Mouse (Mus musculus) regulatory T cell (primary cell): Measurements from ENCODE around the gene Cacna2d3.

ENCODE experiments used
- in situ Hi-C: fragments of 300-600 bp; cut with MboI, MseI; formaldehyde crosslinking; loops from one replicate; pipeline ENCODE4 v1.15.1; 2025; ENCODE audit warnings: high pct_unique_total_duplicates

The Cacna2d3 gene

GRCm38 (mm10) chr14:29267233-29267874 lies 454.3 kb downstream of the Cacna2d3 start:
- in situ Hi-C loops = no loop called here

- in situ Hi-C loops = no loop called here
Observed at GRCm38 (mm10) chr14:29260621-29261020, 461.0 kb downstream of the Cacna2d3 start.

DNA sequence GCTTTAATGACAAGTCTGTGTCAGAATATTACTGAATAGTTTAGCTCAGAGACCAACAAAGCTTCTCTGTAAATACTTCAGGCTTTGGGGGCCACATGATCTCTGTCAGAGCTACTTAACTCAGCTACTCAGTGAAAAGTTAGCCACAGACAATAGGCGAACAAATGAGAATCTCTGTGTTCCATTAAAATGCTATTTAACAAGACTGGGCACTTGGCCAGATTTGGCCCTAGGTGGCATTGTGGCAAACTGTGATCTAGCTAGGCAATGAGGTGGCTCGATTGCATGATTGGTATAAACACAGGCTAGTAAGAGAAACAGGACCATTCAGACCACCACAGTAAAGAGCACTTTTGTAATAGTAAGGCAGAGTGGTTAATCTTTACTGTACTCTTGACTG lies 478.1 kb downstream of the Cacna2d3 start:
- in situ Hi-C loops = no loop called here

DNA sequence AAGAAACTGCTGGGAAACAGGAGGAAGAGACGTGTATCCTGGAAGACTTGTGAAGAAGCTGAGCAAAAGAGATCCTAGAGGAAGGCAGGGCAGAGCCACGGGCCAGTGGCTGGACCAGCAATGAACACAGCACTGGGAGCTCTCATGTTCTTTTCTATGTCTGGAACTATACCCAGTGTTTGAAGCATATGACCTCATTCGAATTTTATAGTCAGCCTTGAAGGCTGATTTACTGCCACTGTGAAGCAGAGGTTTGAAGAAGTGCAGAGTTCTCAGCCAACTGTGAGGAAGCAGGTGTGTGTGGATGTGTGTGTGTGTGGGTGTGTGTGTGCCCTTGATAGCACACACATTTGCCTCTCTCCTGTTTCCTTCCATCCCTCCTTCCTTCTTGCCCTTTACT lies 483.2 kb downstream of the Cacna2d3 start:
- in situ Hi-C loops = no loop called here

DNA sequence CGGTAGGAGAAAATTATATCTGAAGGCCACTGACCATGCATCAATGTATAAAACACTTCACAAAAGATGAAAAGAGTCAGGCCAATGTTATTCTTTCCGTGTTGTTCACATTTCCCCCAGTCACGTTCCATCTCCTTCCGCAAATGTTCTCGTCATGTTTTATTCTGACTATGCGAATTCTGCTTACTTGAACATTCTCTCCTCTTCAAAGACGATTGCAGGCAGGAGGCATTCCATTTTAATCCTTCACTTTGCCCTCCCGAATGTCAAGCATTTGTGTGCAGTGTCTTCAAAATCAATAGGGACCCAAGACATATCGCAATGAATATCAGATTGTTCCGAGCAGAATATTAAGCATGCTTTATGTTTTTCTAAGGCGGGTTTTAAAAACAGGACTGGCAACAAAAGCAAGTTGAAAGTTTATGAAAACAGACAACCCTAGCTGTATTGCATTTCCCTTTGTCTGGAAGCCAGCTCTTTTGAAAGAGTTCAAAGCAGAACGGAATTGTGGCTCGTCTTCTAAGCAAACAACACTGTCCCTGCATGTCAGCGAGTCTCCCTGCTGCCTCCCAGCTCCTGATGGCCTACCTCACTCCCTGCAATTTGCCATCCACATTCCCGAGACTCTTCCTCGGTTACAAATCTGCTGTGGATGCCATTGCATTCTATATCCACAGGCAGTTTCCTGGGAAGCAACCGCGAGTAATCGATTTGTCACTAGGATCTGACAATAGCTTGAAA lies 492.5 kb downstream of the Cacna2d3 start:
- in situ Hi-C loops = no loop called here

- in situ Hi-C loops = no loop called here
Observed at GRCm38 (mm10) chr14:29228471-29228870, 493.2 kb downstream of the Cacna2d3 start.

DNA sequence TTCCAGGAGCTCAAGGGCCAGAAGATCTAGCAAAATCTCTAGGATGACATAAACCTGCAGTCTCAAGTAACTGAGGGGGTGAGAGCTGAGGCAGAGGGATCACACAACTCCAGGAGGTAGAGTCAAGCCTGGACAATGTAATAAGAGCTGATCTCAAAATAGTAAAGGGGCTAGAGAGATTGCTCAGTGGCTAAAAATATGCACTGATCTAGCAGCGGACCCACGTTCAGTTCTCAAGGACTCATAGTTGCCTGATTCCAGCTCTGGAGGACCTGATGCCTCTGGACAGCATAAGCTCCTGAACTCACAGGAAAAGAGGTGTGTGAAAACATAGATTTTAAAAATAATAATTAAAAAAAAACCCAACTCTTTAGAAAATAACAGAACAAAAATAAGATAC lies 493.7 kb downstream of the Cacna2d3 start:
- in situ Hi-C loops = no loop called here

DNA sequence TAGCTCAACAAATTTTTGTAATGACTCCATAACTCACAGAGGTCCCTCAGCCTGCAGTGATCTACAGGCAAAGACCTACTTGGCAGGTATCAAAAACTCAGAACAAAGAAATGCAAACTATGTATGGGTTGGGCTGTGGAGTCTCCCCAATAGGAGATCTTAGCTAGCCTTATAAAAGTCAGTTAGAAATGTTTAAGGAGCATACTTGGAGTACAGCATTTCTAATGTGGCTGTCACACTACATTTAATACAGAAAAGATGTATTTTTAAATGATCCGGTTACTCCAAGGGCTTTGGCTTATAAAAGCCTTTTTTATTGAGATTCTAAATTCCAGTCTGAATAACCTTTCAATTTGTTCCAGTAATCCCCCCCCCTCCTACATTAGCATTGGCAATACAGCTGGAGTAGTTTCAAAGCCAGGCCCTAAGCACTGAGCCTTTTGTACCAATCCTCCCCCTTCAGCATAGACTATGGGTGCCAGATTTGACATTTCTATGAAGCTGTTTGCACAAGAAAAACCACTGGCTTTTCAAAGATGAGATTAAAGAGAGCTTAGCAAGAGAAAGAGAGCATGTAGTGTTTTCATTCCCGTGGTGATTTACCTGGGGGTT lies 495.8 kb downstream of the Cacna2d3 start:
- in situ Hi-C loops = no loop called here

- in situ Hi-C loops = no loop called here
Observed at GRCm38 (mm10) chr14:29223012-29223411, 498.7 kb downstream of the Cacna2d3 start.

- in situ Hi-C loops = no loop called here
Observed at GRCm38 (mm10) chr14:29222191-29222882, 499.3 kb downstream of the Cacna2d3 start.

GRCm38 (mm10) chr14:29216106-29216505 lies 505.6 kb downstream of the Cacna2d3 start:
- in situ Hi-C loops = no loop called here

DNA sequence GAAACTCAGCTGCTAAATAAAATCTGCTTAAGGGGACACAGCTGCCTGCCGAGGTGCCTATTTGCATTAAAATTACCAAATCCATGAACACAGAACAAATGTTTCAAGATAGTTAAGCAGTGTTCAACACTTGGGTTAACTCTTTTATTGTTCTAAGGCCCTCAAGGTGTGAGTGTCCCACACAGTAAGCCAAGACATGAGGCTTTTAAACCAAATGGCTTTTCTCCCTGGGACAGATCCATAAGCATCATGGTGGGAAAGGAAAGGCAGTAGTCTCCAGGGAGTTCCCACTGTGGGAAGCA lies 516.7 kb downstream of the Cacna2d3 start:
- in situ Hi-C loops = no loop called here

DNA sequence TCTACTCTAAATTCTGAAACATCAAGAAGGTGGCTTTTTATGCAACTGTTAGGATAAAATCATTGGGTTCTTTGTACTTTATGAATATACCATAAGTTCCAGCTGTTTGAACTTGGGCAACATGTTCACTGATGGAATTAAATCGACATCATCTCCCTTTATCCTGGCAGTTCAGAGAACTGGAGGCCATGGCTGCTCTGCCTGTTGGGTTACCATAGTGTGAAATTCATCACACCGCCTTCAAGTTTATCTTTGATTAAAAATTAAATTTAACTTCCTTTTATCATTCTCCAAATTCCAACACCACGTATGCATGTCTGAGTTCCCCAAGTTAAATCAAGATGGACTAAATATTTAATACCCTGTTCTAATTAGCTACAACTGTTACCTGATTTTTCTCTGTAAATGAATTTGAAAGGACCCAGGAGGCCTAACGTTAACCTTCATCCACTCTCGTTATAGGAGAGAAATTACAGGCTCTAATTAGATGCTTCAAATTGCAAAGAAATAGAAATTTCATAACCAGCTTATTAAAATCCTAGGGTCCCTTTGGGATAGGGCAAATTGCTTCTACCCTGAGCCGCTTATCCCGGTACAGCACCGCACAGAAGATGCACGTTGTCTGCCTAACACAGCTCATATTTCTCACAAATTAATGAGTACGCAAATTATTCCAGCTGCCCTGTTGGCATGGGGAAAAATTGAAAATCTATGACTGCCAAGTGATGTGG lies 517.3 kb downstream of the Cacna2d3 start:
- in situ Hi-C loops = no loop called here

DNA sequence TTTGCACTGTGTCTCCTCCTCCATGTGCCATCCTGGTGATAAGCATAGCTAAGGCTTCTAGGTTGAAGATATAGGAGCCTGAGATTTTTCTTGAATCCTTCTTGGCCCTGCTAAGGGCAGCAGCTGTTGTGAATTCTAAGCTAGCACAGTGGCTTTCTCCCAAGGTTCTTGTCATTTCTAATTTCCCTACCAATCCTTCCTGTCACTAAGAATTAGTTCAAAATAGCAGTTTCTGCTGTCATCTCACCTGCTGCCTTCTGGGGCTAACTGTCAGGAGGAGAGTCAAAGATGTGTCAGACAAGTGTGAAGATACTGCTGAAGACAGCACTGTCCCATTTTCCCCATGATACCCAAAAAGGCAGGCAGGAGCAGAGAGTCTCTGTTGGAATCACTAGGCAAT lies 525.5 kb downstream of the Cacna2d3 start:
- in situ Hi-C loops = no loop called here

DNA sequence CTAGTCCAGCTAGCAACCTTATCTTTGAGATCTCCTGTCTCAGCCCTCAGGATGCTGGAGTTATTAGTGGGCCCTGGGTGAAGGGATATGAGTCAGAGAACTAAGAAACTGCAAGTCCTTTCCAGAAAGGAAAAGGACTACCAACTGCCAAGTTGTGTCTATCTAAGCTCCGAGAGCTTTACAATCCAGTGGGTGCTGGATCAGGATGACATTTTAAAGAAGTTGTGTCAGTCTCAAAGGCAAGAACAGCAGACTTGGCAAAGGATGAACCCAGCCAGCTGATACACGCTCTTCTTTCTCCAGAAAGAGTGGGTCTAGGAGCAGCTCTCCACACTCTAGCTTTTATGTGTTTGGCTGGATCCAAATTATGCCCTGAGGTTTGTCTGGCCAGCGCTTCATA lies 530.2 kb downstream of the Cacna2d3 start:
- in situ Hi-C loops = no loop called here

DNA sequence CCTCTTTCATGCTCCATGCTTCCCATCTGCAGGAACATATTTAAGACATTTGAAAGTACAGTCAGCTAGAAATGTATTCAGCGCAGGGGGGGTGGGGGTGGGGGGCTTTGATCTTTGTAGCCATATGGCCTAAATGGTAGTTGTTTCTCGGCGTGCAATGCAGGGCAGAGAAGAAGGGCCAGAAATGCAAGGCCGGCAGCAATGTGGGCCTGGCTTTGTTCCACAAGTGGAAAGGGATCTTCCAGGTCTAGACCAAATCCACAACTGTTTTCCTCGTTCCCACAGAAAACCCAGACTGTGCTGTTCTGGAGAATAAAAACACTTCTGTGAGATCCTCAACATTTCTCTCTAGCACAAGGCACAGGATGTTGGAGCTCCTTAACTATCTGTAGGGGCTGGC lies 537.9 kb downstream of the Cacna2d3 start:
- in situ Hi-C loops = no loop called here

DNA sequence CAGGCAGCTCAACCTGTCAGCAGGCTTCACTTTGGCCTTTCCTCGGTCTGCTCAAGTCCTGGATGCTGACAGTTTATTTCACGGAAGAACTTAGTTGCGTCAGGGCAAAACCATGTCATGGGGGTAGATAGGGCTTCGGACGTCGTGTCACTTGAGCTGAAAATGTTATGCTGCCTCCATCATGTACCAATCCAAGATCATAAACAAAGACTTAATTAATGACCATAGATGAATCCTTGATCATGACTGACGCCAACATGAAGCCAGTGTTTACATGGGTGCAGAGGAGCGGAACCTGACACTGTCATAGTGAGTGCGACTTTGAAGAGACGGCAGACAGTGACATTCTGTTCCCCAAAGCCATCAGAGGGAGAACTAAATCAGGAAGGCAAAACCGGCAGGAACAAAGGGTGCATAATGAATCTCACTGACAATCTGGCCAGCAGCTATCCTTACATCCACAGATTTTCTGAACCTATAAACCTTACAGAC lies 542.2 kb downstream of the Cacna2d3 start:
- in situ Hi-C loops = no loop called here

GRCm38 (mm10) chr14:29178695-29179396 lies 542.8 kb downstream of the Cacna2d3 start:
- in situ Hi-C loops = no loop called here

DNA sequence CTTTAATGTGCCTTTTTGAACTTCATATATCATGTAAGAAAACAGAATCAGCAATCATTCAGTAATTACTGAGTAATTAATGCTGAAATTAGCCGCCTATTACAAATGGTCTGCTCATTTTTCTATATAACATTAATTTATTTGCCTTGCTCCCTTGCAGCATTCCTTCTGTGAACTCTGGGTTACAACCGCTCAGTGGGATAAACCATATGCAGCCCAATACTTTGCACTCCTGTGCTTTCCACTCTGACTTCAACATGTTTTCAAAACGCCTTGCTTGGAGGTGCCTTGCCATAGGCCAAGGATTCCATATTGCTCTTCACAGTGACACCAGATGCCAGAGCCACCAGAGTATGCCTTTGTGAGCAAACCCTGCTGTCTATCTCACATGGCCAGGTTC lies 546.9 kb downstream of the Cacna2d3 start:
- in situ Hi-C loops = no loop called here

DNA sequence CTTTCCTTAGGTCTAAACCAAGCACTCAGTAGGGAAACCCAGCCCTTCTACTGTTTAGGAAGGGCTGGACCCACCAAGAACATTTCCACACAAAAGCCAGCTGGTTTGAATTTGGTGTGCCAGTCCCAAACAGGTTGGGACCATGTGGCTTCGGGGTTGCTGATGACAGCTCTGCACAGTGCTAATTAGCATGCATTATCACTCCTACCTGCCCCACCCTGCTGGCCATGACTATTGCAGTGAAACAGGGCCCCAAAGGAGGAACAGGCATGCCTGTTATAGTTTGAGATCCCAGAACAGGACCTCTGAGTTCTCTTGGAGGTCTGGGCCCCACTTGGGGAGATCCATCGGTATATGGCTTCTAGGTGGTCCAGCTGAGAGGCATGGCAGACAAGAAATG lies 549.5 kb downstream of the Cacna2d3 start:
- in situ Hi-C loops = no loop called here

GRCm38 (mm10) chr14:29164653-29165030 lies 557.0 kb downstream of the Cacna2d3 start:
- in situ Hi-C loops = no loop called here
